Mouse (Mus musculus) E14TG2a.4 (cell line): Measurements from ENCODE around the gene Klhl2.

ENCODE experiments used
- CTCF ChIP-seq: conservative IDR thresholded peaks from 2 replicates; pipeline ENCODE4 v1.5.1; 2014; ENCODE audit warnings: low read length
- POU5F1 ChIP-seq: IDR thresholded peaks from 2 replicates; pipeline ENCODE4 v1.6.1; 2014; ENCODE audit warnings: low read length, borderline replicate concordance

DNA sequence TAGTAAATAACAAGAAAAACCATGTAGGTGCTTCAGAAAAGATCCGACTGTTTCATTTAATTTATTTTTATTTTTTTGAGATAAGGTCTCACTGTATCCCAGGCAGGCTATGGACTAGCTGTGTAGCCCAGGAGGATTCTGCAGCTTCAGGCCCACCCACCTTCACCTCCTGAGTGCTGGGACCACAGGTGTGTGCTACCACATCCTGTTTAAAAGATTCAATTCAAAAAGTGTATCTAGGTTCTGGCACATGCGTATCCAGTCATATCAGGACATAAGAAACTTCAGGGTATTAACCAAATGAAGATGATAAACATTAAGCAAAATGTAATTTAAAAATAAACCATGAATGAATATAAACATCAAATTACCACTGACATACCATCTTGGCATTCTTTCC lies 126.6 kb downstream of the Klhl2 start:
- TF ChIP-seq CTCF (no peak), POU5F1 (no peak)
